Mouse (Mus musculus) embryonic facial prominence, embryonic 10.5 days (tissue): ENCODE data around the gene Olfr1339. TPM values are rescaled to one million over a fixed set of nuclear protein-coding genes. Genes with fewer than 3 reads are reported as not detected.

Source experiments
- DNase-seq: peaks from one replicate; pipeline ENCODE4 v3.0.0-alpha.2; 2017; ENCODE audit warnings: low spot score
- H3K27ac ChIP-seq: fragments of 300-500 bp; sonication (generic); replicated peaks from 2 replicates; pipeline ENCODE4 v1.5.1; 2016; ENCODE audit warnings: mild to moderate bottlenecking
- H3K27me3 ChIP-seq: fragments of 300-500 bp; sonication (generic); replicated peaks from 2 replicates; pipeline ENCODE4 v1.6.1; 2016; ENCODE audit warnings: low read depth, mild to moderate bottlenecking; ENCODE audit not compliant: poor library complexity, severe bottlenecking
- H3K36me3 ChIP-seq: fragments of 300-500 bp; sonication (generic); replicated peaks from 2 replicates; pipeline ENCODE4 v1.6.1; 2016; ENCODE audit warnings: mild to moderate bottlenecking, moderate library complexity
- H3K4me1 ChIP-seq: fragments of 300-500 bp; sonication (generic); 2 replicates; pipeline ENCODE4 v1.6.1; 2016
- H3K4me3 ChIP-seq: fragments of 300-500 bp; sonication (generic); 2 replicates; pipeline ENCODE4 v1.5.1; 2016; ENCODE audit warnings: mild to moderate bottlenecking, moderate library complexity
- H3K9me3 ChIP-seq: fragments of 300-500 bp; sonication (generic); 2 replicates; pipeline ENCODE4 v1.6.1; 2016; ENCODE audit warnings: mild to moderate bottlenecking
- WGBS: fragments of 180-500 bp; shearing (Covaris S2); methylation state at CpG from one replicate; pipeline ENCODE4 v1.1.7; 2016; 5-methylcytosine and 5-hydroxymethylcytosine counted together
- polyA plus RNA-seq: library from polyadenylated mRNA; unstranded; fragments of >200 nt; fragmentation: Nextera tagmentation; extraction: Ambion mirVana; gene quantifications from 2 replicates; pipeline ENCODE4 v1.2.1, GENCODE M21; 2016

The Olfr1339 gene
- not detected in 2 replicates for polyA plus RNA-seq

DNA sequence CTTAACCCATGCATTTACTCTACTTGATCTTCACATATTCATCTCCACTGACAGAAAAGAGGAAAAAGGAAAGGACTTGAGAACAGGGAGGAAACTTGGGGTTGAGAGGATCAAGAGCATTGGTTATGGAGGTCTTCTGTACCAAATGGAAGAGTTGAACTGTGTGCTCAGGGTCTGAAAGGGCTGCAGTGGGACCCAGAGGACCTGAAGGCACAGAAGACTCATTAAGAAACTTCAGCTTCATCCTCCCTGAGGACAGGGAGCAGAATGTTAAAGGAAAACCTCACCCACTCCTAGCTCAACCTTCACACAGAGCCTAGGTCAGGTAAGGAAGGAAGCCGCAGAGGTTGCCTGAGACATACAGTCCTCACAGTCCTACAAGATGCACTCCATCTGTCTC is at the start of gene Olfr1339:
TSS of gene Olfr1339 (plus strand) at position 301 of the 400 bp plus-strand sequence.
- no peaks in the 10 kb centered on the region for H3K9me3 ChIP-seq
- H3K4me3 ChIP-seq = no peak within 1 kb of the TSS
- no peaks in the 10 kb centered on the region for H3K4me1 ChIP-seq
- no peak for DNase-seq
- H3K27me3 ChIP-seq = no peaks in the 10 kb centered on the region
- no peak within 1 kb of the TSS for H3K27ac ChIP-seq
- no peaks in the 10 kb centered on the region for H3K36me3 ChIP-seq
- 100% methylated on average over 1 of the region's 1 CpGs for WGBS

DNA sequence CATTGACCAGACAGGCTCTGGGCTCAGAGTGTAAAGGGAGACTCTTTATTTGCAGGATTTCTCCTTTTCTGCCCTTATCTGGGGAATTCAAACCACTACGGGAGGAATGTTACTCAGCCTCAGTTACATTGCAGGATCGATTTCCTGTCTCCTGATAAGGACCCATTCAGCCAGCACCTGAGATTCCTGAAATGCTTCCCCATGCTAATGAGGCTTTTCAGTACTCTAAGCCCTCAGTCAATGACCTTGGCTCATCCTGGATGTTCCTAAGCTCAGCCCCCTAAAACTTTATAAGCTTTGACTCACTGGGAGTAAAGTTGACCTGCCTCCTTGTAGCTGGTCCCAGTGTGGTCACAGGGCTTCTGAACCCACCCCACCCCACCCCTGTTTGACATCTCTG is 44.9 kb upstream of the Olfr1339 start:
- DNase-seq = no peak
- Histone ChIP-seq H3K4me1 (peaks cover under 1% of the 10 kb centered on the region), H3K27me3 (0 out of 2 replicates have a peak, but pooled peaks cover under 1% of the 10 kb centered on the region), H3K9me3 (no peaks in the 10 kb centered on the region), H3K36me3 (no peaks in the 10 kb centered on the region), H3K4me3 (no peak overlapping the region), H3K27ac (no peak overlapping the region)
- 62% methylated on average over 2 of the region's 2 CpGs for WGBS

DNA sequence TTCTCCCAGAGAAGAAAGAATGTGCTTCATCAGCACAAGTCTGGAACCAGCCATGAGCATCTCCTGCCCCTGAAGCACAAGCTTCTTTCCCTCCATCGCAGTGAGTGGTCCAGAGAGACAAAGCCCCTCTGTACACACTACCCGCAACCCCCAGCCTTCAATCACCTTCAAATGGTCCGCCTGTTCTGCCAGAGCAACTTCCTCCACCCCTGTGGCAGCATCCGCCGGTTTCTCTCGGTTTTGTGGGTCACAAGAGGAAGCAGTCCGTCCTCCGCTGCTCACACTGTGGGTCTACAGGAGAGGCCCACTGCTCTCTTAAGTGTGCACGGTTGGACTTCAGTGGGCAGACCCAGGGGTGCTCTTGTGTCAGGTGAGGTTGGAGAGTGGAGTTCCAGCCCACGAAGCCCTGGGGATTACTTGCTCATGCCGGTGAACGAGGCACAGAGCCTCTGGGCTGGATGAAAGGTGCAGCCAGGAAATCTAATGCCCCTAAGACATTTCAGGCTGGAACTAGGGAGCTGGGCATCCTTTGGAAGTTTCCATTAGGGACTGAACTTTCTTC is 39.5 kb upstream of the Olfr1339 start, which contains the start of gene Olfr1342:
TSS of gene Olfr1342 (minus strand) at position 345 of the 562 bp plus-strand sequence.
- DNase-seq = peak; percentile 15
- WGBS = 31% methylated on average over 12 of the region's 12 CpGs

DNA sequence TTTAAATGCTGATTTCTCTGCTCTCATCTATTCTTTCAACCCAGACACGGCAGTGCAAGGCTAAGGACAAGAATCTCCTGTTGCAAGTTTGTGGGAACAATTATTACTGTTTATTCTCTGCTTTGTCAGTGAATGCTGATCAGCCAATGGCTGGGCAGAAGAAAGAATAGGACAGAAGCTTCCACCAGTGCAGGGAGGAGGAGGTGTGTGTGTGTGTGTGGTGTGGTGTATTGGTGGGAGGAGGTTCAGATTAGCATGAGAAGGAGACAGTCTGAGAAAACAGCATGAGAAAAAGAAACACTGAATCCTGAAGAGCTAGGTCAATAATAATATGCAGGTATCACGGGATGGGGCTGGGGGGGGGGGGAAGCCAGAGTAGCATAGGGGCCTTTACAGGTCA is 38.2 kb upstream of the Olfr1339 start:
- WGBS = 41% methylated on average over 2 of the region's 2 CpGs
- DNase-seq = no peak
- Histone ChIP-seq H3K36me3 (no peaks in the 10 kb centered on the region), H3K4me3 (no peak overlapping the region), H3K27me3 (peaks cover 7% of the 10 kb centered on the region; the same call in 1 of the 2 replicates), H3K4me1 (peaks cover 7% of the 10 kb centered on the region), H3K9me3 (no peaks in the 10 kb centered on the region), H3K27ac (no peak overlapping the region)

More for the DNA sequence above, 39.5 kb upstream of the Olfr1339 start, which contains the start of gene Olfr1342:
- Histone ChIP-seq H3K4me1 (peaks cover 7% of the 10 kb centered on the region), H3K27me3 (peaks cover 7% of the 10 kb centered on the region; the same call in 1 of the 2 replicates), H3K36me3 (no peaks in the 10 kb centered on the region), H3K9me3 (no peaks in the 10 kb centered on the region), H3K27ac (peak within 1 kb of the TSS; percentile 24; the same call in 1 of the 2 replicates), H3K4me3 (no peak within 1 kb of the TSS)

DNA sequence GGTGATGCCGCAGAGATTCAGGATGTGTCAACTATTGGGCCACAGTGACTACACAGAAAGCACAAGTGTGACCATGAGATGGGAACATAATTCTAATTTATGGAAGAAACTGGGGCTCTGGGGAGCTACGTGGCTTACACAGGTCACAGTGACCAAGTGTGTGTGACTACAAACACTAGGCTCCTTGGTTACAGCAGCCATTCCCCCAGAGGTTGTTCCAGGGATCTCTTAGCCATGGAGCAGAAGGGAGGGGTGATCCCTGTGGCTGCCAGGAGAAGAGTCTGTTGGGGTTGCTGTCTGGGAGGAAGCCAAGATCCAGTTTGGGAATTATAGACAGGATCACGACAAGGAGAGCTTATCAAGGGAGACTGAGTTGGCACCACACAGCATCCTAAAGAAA is 28.8 kb upstream of the Olfr1339 start, which contains the start of gene Olfr1341:
TSS of gene Olfr1341 (plus strand) at position 301 of the 400 bp plus-strand sequence.
- no peak within 1 kb of the TSS for H3K27ac ChIP-seq
- no peak within 1 kb of the TSS for H3K4me3 ChIP-seq
- no peaks in the 10 kb centered on the region for H3K27me3 ChIP-seq
- H3K36me3 ChIP-seq = no peaks in the 10 kb centered on the region
- H3K9me3 ChIP-seq = no peaks in the 10 kb centered on the region
- no peaks in the 10 kb centered on the region for H3K4me1 ChIP-seq
- no peak for DNase-seq
- 87% methylated on average over 3 of the region's 3 CpGs for WGBS

DNA sequence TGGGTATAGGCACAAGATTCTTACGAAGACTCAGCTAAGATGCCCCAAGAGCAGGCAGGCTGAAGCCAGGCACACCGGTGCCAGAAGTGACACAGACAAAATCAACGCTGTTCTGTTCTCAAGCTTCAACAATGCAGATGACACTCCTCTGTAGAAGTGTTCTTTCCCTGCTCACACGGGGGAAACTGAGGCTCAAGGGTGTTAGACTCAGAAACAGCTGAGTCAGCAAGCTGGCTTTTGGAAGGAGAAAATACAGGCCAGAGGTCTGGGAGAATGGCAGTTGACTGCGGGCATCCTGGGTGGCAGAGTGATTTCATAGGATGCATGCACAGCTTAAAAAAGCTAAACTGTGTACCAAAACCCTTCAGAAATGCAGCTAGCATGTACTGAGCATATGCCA is 23.9 kb upstream of the Olfr1339 start:
- no peak overlapping the region for H3K27ac ChIP-seq
- H3K4me1 ChIP-seq = no peaks in the 10 kb centered on the region
- H3K36me3 ChIP-seq = no peaks in the 10 kb centered on the region
- H3K9me3 ChIP-seq = no peaks in the 10 kb centered on the region
- no peak for DNase-seq
- H3K4me3 ChIP-seq = no peak overlapping the region
- H3K27me3 ChIP-seq = no peaks in the 10 kb centered on the region
- WGBS = 85% methylated on average over 5 of the region's 5 CpGs

DNA sequence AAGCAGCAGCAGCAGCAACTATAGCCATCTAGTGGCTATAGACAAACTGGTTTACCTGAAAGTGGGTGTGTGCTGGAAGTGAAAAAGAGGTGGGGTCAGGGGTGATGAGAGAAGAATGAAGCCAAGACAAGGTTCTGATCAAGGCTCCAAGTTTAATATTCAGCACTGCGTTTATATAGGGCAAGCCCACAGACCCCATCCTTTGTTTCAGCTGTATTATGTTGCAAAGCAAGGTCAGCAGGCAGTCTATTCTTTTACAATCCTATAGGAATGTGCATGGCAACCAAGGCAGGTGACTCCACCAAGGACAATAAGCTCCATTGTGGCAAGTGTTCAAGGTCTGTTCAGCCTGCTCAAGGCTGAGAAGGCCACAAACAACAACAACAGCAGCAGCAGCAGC is 20.3 kb upstream of the Olfr1339 start:
- Histone ChIP-seq H3K27me3 (no peaks in the 10 kb centered on the region), H3K9me3 (no peaks in the 10 kb centered on the region), H3K36me3 (no peaks in the 10 kb centered on the region), H3K4me3 (no peak overlapping the region), H3K4me1 (no peaks in the 10 kb centered on the region), H3K27ac (no peak overlapping the region)
- no peak for DNase-seq
- WGBS = 36% methylated on average over 1 of the region's 1 CpGs

DNA sequence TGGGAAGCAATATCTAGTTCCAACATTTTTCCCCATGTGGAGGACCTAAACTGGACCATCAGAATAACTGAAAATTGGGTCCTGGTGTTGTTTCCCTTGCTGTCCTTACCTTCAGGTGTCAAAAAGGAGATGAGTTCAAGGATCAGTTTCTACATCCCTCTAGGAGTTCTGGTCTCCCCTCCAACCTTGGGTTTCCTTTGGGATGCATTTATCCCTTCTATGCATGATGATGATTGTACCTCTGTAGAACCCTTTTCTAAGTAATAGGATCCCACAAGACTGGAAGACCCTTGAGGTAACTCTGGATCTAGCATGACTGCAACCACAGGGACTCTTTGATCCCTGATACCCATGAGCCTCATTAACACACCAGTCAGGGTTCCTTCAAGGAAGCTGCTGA is 12.1 kb upstream of the Olfr1339 start, which contains the start of gene Olfr1340:
TSS of gene Olfr1340 (plus strand) at position 301 of the 400 bp plus-strand sequence.
- no peaks in the 10 kb centered on the region for H3K4me1 ChIP-seq
- H3K36me3 ChIP-seq = no peaks in the 10 kb centered on the region
- no peaks in the 10 kb centered on the region for H3K9me3 ChIP-seq
- no peak for DNase-seq
- no peak within 1 kb of the TSS for H3K4me3 ChIP-seq
- H3K27ac ChIP-seq = no peak within 1 kb of the TSS
- H3K27me3 ChIP-seq = no peaks in the 10 kb centered on the region

DNA sequence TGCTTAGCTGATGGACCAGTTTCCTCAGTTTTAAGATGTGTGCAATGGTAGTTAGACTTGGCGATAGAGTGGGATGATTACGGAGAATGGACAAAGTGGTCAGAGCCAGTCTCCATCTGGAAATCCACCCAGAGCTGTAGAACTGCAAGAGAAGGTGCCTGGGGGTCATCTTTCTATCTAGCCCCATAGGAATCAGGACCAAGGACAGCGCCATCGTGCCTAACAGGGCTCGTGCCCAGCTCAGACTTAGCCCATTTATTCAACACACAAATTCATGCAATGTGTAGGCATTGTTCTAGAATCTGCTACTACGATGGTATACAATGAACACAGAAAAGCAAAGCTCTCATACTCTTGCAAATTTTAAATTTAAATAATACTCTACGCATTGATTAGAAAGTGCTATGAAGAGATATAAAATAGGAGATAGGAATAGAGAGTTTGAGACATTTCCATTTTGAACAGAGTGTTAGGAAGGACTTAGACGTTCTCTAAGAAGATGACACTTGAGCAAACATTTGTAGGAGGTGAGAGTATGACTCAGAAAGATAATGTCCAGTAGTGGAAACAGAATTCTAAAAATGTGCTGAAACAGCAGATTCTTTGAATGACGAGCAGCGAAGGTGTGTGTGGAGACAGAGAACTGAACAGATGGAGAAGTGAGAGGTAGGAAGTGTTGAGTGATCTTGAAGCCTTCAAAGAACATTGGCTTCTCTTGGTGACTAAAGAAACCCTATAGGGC is 10.1 kb upstream of the Olfr1339 start:
- no peaks in the 10 kb centered on the region for H3K27me3 ChIP-seq
- no peak overlapping the region for H3K27ac ChIP-seq
- H3K4me1 ChIP-seq = no peaks in the 10 kb centered on the region
- no peaks in the 10 kb centered on the region for H3K9me3 ChIP-seq
- DNase-seq = peak; percentile 52
- WGBS = 55% methylated on average over 10 of the region's 10 CpGs
- H3K4me3 ChIP-seq = no peak overlapping the region
- no peaks in the 10 kb centered on the region for H3K36me3 ChIP-seq

DNA sequence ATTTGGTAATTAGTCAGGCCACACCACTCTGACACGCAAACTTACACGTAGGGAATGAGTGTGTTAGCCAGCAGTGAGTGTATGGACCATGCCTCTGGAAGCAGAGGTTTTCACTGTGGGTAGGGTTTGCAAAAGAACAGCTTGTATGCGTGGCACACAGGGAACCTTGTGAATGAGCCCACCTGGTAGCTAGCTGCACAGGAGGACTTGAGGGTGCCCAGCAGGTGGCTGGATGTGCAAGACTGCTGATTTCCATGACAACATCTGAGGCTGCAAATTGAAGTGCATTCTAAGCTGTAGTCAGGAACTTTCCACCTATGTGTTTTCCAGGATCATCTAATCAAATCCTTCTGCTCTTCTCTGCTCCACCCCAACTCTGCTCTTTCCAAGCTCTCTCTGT is 7.6 kb downstream of the Olfr1339 start:
- no peak overlapping the region for H3K4me3 ChIP-seq
- no peaks in the 10 kb centered on the region for H3K9me3 ChIP-seq
- no peak for DNase-seq
- H3K27me3 ChIP-seq = peaks cover 48% of the 10 kb centered on the region
- 70% methylated on average over 3 of the region's 3 CpGs for WGBS
- H3K4me1 ChIP-seq = peaks cover 5% of the 10 kb centered on the region; the same call in 1 of the 2 replicates
- H3K27ac ChIP-seq = no peak overlapping the region
- no peaks in the 10 kb centered on the region for H3K36me3 ChIP-seq

DNA sequence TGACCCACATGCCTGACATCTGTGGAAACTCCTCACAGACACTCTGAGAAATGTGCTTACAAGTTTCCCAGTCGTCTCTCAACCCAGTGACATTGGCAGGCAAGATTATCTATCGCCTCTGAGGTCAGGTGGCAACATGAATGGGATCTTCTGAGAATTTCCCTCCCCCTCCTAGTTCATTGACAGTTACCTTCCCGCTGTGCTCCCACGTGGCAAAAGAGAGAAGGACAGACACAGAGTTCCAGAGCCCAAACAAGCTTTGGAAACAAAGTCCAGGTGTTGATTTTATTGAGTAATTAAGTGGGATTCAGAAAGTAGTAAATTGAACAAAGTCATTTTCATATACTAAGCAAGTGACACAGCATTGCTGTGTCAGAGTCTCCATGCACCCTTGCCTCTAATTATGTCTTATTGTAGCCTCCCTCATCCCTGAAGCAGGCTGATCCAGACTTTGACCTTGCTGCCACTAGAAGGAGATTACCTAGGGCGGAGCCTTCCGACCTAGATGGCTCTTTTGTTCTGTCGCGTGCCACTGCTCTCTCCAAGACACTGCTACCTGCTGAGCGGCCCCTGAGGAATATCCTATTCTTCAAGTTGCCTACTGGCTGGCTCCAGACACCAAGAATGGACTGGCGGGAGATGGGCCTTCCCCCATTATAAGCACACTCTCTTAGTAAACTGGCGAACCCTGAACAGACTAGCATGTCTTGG is 9.2 kb downstream of the Olfr1339 start:
- peak; percentile 9 for DNase-seq
- peaks cover 5% of the 10 kb centered on the region; the same call in 1 of the 2 replicates for H3K4me1 ChIP-seq

DNA sequence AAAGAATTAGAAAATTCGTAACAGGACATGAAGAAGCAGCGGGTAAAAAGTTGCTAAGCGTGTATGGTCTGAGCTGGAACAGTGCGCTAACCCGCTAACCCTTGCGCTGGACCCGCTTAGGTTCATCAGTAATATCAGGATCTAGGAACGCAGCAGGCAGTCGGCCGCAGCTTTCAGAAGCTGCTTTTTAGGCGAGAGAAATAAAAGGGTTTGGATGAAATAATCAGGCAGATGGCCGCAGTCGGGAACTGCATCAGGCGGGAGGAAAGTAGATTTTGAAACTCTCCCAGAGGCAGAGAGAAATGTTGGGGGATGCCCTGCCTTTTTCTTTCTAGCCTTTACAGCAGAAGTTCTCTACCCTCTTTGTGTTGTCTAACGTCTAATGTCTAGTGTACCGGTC is 9.9 kb downstream of the Olfr1339 start:
- no peaks in the 10 kb centered on the region for H3K36me3 ChIP-seq
- WGBS = 5% methylated on average over 16 of the region's 16 CpGs
- H3K4me3 ChIP-seq = no peak overlapping the region
- H3K9me3 ChIP-seq = peaks cover 8% of the 10 kb centered on the region; the same call in 1 of the 2 replicates
- peaks cover 5% of the 10 kb centered on the region; the same call in 1 of the 2 replicates for H3K4me1 ChIP-seq
- H3K27me3 ChIP-seq = peaks cover 48% of the 10 kb centered on the region
- no peak overlapping the region for H3K27ac ChIP-seq
- peak; percentile 11 for DNase-seq

More for the DNA sequence above, 9.2 kb downstream of the Olfr1339 start:
- Histone ChIP-seq H3K27me3 (peaks cover 48% of the 10 kb centered on the region), H3K9me3 (peaks cover 4% of the 10 kb centered on the region; the same call in 1 of the 2 replicates), H3K36me3 (no peaks in the 10 kb centered on the region), H3K27ac (no peak overlapping the region), H3K4me3 (no peak overlapping the region)
- WGBS = 5% methylated on average over 11 of the region's 11 CpGs
